Mouse (Mus musculus): Measurements from ENCODE around the gene Mast3. TPM values are rescaled to one million over a fixed set of nuclear protein-coding genes. Genes with fewer than 3 reads are reported as not detected.
"Not testable (repeated sequence)": the region's sequence is repeated elsewhere in the genome, so short reads cannot be mapped to it uniquely, and the experiment has no call there.

Mast3 gene
- total RNA-seq, 2 experiments from 2014 or later, result 5.4 to 29.2 TPM

GRCm38 (mm10) chr8:70838654-70839407 is 34.0 kb upstream of the Mast3 start:
- ATAC-seq (replicated peaks; ENCODE audit: low FRiP score, poor library complexity, severe bottlenecking), result no peak

GRCm38 (mm10) chr8:70836666-70837065 is 31.8 kb upstream of the Mast3 start:
- ATAC-seq (replicated peaks; ENCODE audit: low FRiP score, poor library complexity, severe bottlenecking), result no peak

- ATAC-seq (replicated peaks; ENCODE audit: low FRiP score, poor library complexity, severe bottlenecking), result no peak
These were observed 29.2 kb upstream of the Mast3 start for GRCm38 (mm10) chr8:70834071-70834470.

- ATAC-seq (replicated peaks; ENCODE audit: low FRiP score, poor library complexity, severe bottlenecking), result peak; percentile 38; the same call in 1 of the 2 replicates
These were observed 28.7 kb upstream of the Mast3 start for GRCm38 (mm10) chr8:70833520-70833919.

- no peak for ATAC-seq (replicated peaks; ENCODE audit: low FRiP score, poor library complexity, severe bottlenecking)
These were observed 28.2 kb upstream of the Mast3 start for GRCm38 (mm10) chr8:70833018-70833482.

GRCm38 (mm10) chr8:70832371-70832770 is 27.5 kb upstream of the Mast3 start:
- no peak for ATAC-seq (replicated peaks; ENCODE audit: low FRiP score, poor library complexity, severe bottlenecking)

- ATAC-seq (replicated peaks; ENCODE audit: low FRiP score, poor library complexity, severe bottlenecking), result no peak
These were observed 26.7 kb upstream of the Mast3 start for GRCm38 (mm10) chr8:70831517-70831916.

- ATAC-seq (replicated peaks; ENCODE audit: low FRiP score, poor library complexity, severe bottlenecking), result no peak
These were observed 22.9 kb upstream of the Mast3 start for GRCm38 (mm10) chr8:70827796-70828195.

GRCm38 (mm10) chr8:70827010-70827409 is 22.2 kb upstream of the Mast3 start:
- no peak for ATAC-seq (replicated peaks; ENCODE audit: low FRiP score, poor library complexity, severe bottlenecking)

- ATAC-seq (replicated peaks; ENCODE audit: low FRiP score, poor library complexity, severe bottlenecking), result no peak
These were observed 21.0 kb upstream of the Mast3 start for GRCm38 (mm10) chr8:70825816-70826215.

GRCm38 (mm10) chr8:70823802-70824201 is 18.9 kb upstream of the Mast3 start:
- ATAC-seq (replicated peaks; ENCODE audit: low FRiP score, poor library complexity, severe bottlenecking), result no peak

- ATAC-seq (replicated peaks; ENCODE audit: low FRiP score, poor library complexity, severe bottlenecking), result not testable (repeated sequence)
These were observed 17.7 kb upstream of the Mast3 start for GRCm38 (mm10) chr8:70822594-70822993.

- ATAC-seq (replicated peaks; ENCODE audit: low FRiP score, poor library complexity, severe bottlenecking), result peak; percentile 18; the same call in 1 of the 2 replicates
These were observed 17.1 kb upstream of the Mast3 start for GRCm38 (mm10) chr8:70821992-70822391.

- peak; percentile 84 for ATAC-seq (replicated peaks; ENCODE audit: low FRiP score, poor library complexity, severe bottlenecking)
These were observed 16.6 kb upstream of the Mast3 start for GRCm38 (mm10) chr8:70821399-70821962.

- ATAC-seq (replicated peaks; ENCODE audit: low FRiP score, poor library complexity, severe bottlenecking), result no peak
These were observed 15.5 kb upstream of the Mast3 start for GRCm38 (mm10) chr8:70820101-70820935.

- no peak for ATAC-seq (replicated peaks; ENCODE audit: low FRiP score, poor library complexity, severe bottlenecking)
These were observed 11.8 kb upstream of the Mast3 start for GRCm38 (mm10) chr8:70816679-70817078.

GRCm38 (mm10) chr8:70812885-70813284 is 8.0 kb upstream of the Mast3 start:
- no peak for ATAC-seq (replicated peaks; ENCODE audit: low FRiP score, poor library complexity, severe bottlenecking)

GRCm38 (mm10) chr8:70812055-70812454 is 7.2 kb upstream of the Mast3 start:
- no peak for ATAC-seq (replicated peaks; ENCODE audit: low FRiP score, poor library complexity, severe bottlenecking)

GRCm38 (mm10) chr8:70810962-70811680 is 6.3 kb upstream of the Mast3 start:
- no peak for ATAC-seq (replicated peaks; ENCODE audit: low FRiP score, poor library complexity, severe bottlenecking)

All from erythroblast, adult 5-6 weeks (primary cell).